Mouse (Mus musculus) bone marrow, adult 2 months (tissue): ENCODE measurements around the gene Tsen34.

ENCODE experiments used
- CTCF ChIP-seq: fragments of 200-500 bp; IDR thresholded peaks from 2 replicates; pipeline ENCODE4 v1.5.1; 2011; ENCODE audit warnings: low read length, control low read depth; ENCODE audit not compliant: control insufficient read depth, insufficient read depth
- POLR2A ChIP-seq: fragments of 200-500 bp; IDR thresholded peaks from 2 replicates; pipeline ENCODE4 v1.6.1; 2011; ENCODE audit warnings: low read depth, mild to moderate bottlenecking, control low read depth, low read length, borderline replicate concordance; ENCODE audit not compliant: control insufficient read depth

GRCm38 (mm10) chr7:3658578-3658977 is 34.1 kb upstream of the Tsen34 start:
- TF ChIP-seq CTCF (no peak), POLR2A (no peak)
